In the genomic region with DNA sequence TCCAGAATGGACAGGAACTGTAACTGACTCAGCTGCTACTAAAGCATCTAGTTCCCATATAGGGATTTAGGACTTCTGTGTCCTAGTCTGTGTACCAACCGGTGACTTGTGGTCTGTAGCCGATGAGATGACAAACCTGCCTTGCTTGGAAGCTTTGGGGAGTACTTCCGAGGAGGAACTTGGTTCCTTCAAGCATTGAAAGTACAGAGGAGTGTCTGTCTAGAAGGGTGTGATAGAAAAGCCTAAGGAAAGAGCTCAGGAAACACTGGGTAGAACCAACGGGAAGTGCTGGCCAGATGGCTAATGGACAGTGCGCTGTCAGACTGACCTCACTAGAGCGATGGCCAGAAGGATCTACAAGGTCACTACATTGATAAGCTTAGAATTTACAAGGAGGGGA, we compare ENCODE assay signal across 17 mouse cellular contexts.
"Had no signal": no experiment of that assay in that cellular context is flagged by ENCODE, and none has a peak within 500 bp of the region (broad histone marks: within the 10 kb centered on the region; RNA-seq: fewer than 3 reads in every experiment).

No protein-coding gene starts in this region.

- DNase-seq: left cerebral cortex, postnatal 4 days; liver; liver, embryonic 13.5 days; liver, postnatal 0 days; lung, adult 18-20 months; lung, adult 2 months; lung, embryonic 14.5 days; lung, postnatal 10 days; lung, postnatal 14 days; lung, postnatal 36 days; lung, postnatal 4 days; midbrain, embryonic 14.5 days had no signal

- ATAC-seq: liver, embryonic 12.5 days; liver, postnatal 0 days; lung, postnatal 0 days; midbrain, embryonic 13.5 days; midbrain, embryonic 15.5 days; midbrain, embryonic 16.5 days had no signal
